Mouse (Mus musculus) gonadal fat pad, adult 2 months (tissue): Measurements from ENCODE around the gene B3gnt2. TPM values are rescaled to one million over a fixed set of nuclear protein-coding genes. Genes with fewer than 3 reads are reported as not detected.

Source experiments
- DNase-seq: peaks from one replicate; pipeline ENCODE4 v3.0.0-alpha.2; 2012; ENCODE audit warnings: low read depth
- polyA plus RNA-seq: library from polyadenylated mRNA; depleted of rRNA; stranded (reverse); fragments of >200 nt; gene quantifications from 2 replicates; pipeline ENCODE4 v1.2.3, GENCODE M21; 2012; rRNA removed

Gene B3gnt2
- polyA plus RNA-seq, 1 experiment = 6.7 TPM

DNA sequence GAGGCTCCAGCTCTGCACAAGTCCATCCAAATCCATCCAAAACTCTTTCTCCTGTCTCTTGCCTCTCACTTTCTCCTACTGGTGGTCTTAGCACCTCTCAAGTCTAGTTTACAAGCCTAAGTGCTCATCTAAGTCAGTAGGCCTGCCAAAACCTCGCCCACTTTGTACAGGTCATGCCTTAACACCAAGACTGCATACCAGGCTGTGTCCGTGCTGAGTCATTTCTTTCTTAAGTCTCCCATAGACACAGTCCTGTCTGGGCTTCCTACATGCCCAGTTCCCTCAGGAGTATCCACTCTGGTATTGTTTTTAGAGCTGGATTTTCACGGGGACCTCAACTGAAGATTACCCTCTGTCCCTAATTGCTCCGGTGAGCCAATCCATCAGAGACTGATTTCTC lies 127.9 kb downstream of the B3gnt2 start:
- no peak for DNase-seq

DNA sequence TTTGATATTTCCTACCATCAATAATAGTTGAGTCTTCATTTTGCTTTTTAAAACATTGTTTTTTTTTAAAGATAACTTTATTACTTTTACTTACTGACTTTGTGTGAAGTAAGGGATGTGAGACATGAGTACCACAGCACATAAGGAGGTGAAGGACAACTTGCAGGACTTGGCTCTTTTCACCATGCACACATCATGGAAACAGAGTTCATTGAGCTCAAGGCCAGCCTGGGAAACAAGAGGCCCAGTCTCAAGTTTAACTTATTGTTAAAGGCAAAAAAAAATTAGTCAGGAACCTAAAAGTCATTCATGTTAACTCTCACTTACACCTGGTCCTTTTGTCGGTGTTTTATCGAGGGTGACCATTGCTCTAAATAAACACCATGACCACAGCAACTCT lies 137.7 kb downstream of the B3gnt2 start:
- no peak for DNase-seq

DNA sequence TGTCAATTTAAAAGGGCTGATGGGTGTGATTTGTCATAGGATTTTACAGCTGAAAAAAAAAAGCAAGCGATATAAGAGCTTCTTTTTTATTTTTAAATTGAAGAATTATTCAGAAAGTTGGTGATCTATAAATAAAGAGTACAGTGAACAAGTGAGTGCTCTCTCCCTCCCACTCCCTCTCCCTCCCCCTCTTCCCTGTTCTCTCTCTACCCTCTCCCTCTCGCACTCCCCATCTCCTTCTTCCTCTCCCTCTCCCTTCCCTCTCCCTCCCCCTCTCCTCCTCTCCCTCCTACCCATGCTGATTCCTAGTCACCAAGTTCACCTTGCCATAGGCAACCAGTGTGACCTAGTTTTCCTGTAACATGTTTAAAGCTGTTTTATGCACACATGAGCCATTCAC lies 140.7 kb downstream of the B3gnt2 start:
- DNase-seq = no peak

DNA sequence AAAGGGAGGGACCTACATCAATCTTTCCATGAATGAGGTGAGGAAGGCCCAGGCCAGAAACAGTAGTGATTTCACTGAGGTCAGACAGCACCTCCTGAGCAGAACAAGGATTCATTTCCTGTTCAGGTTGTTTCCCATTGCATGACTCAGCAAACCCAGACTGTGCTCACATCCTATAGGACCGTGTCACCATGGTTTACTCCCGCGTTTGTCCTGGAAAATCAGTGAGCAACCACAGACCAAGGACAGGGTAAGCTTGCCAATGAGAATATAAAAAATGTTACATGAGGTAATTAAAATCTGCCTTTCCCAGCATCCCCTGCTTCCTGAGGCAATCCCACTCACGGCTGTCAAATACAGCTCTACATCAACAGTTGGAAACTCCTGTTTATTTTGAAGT lies 141.2 kb downstream of the B3gnt2 start:
- no peak for DNase-seq

DNA sequence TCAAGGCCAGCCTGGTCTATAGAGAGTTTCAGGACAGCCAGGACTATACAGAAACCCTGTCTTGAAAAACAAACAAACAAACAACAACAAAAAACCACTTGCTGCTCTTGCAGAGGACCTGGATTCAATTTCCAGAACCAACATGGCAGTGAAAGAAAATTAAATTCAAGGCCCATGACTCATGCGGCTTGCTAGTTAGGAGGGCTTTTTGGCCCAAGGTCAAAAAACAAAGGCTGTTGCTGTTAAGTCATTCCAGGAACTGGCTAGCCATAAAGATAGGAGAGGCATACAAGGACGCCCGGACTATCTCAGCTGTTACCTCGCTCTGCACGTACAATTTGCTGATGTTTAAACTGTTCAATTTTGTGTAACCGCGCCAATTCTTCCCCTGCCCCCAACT lies 142.7 kb downstream of the B3gnt2 start:
- no peak for DNase-seq

DNA sequence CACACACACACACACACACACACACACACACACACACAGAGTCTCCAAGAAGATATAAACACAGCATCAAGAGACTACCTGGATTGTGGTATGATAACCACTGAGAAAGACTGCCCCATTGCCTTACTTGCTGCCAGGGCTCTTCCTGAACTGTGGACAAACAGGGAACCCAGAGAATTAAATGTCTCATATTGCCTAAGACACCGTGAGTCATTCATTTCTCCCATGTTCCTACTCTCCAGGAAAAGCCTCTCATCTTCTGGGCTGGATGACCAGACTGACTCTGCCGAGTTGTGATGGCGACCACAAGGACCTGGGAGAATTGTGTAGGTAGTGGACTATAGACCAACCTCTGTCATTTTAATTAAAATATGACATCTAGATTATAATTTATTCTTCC lies 149.4 kb downstream of the B3gnt2 start:
- no peak for DNase-seq

DNA sequence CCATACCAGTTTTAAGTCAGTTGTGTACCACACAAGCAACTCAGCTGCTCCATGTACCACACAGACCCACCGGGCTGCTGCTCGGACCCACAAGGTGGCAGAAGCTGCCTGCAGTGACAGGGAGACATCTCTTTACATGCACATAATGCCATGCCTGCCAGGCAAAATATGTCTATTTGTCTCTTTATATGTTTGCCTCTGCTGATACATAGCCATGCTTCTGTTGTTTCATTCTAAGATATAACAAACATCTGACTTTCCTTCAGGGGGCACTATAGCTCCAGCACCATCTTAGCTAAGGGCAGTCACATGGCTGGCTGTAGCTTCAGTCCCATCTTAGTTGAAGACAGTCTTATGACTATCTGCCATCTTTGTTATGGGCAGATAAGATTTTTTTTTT lies 150.2 kb downstream of the B3gnt2 start:
- DNase-seq = no peak

Other genes starting within 250 kb of the B3gnt2 start
- 7.5 and 10.3 TPM in 2 replicates for gene Zrsr1, start 111.0 kb upstream of the B3gnt2 start, polyA plus RNA-seq
- 0.49 TPM in 1 of 2 replicates, not detected in the other for gene Gm28048, start 121.1 kb upstream of the B3gnt2 start, polyA plus RNA-seq
- 15.6 and 16.4 TPM in 2 replicates for gene Commd1, start 121.4 kb upstream of the B3gnt2 start, polyA plus RNA-seq
- gene Cct4, start 129.6 kb upstream of the B3gnt2 start, polyA plus RNA-seq = 78.2 and 148 TPM in 2 replicates
- gene Fam161a, start 146.6 kb upstream of the B3gnt2 start, polyA plus RNA-seq = 2.5 and 2.8 TPM in 2 replicates